Mouse (Mus musculus): ENCODE data around the gene Syngr1. TPM values are rescaled to one million over a fixed set of nuclear protein-coding genes. Genes with fewer than 3 reads are reported as not detected.
A peak's percentile ranks its signal among the peaks of the same experiment; 100 is the strongest.

The Syngr1 gene
- polyA plus RNA-seq, 1 experiment from 2014 or later, result 16.0 TPM

- Histone ChIP-seq H3K27me3 (replicated peaks; ENCODE audit: control insufficient read depth, insufficient read depth, low read length) (no peaks in the 10 kb centered on the region), H3K4me2 (ENCODE audit: low read depth, low read length) (no peak overlapping the region), H3K36me3 (ENCODE audit: control insufficient read depth, insufficient read depth, low read length) (peaks cover 7% of the 10 kb centered on the region), H3K4me1 (ENCODE audit: control insufficient read depth, insufficient read depth, low read length) (peaks cover 6% of the 10 kb centered on the region), H3K9ac (ENCODE audit: low read depth, low read length) (no peak overlapping the region), H3K9me3 (ENCODE audit: control insufficient read depth, low read length) (no peaks in the 10 kb centered on the region), H3K27ac (ENCODE audit: low read length) (no peak overlapping the region), H3K4me3 (ENCODE audit: low read length) (no peak overlapping the region)
- WGBS, result 90% methylated on average over 10 of the region's 10 CpGs
- no peak for ATAC-seq
These were observed 61.5 kb downstream of the Syngr1 start for GRCm38 (mm10) chr15:80152663-80153062.

- WGBS, result 84% methylated on average over 11 of the region's 11 CpGs
- no peak overlapping the region for H3K27ac ChIP-seq (ENCODE audit: low read length)
- peaks cover 9% of the 10 kb centered on the region for H3K36me3 ChIP-seq (ENCODE audit: control insufficient read depth, insufficient read depth, low read length)
- H3K4me2 ChIP-seq (ENCODE audit: low read depth, low read length), result no peak overlapping the region
- H3K9me3 ChIP-seq (ENCODE audit: control insufficient read depth, low read length), result no peaks in the 10 kb centered on the region
- no peak for ATAC-seq
- no peak overlapping the region for H3K9ac ChIP-seq (ENCODE audit: low read depth, low read length)
- no peak overlapping the region for H3K4me3 ChIP-seq (ENCODE audit: low read length)
- H3K4me1 ChIP-seq (ENCODE audit: control insufficient read depth, insufficient read depth, low read length), result peaks cover 16% of the 10 kb centered on the region
- no peaks in the 10 kb centered on the region for H3K27me3 ChIP-seq (replicated peaks; ENCODE audit: control insufficient read depth, insufficient read depth, low read length)
These were observed 62.6 kb downstream of the Syngr1 start for GRCm38 (mm10) chr15:80153757-80154156.

- no peak overlapping the region for H3K9ac ChIP-seq (ENCODE audit: low read depth, low read length)
- H3K4me2 ChIP-seq (ENCODE audit: low read depth, low read length), result no peak overlapping the region
- no peaks in the 10 kb centered on the region for H3K9me3 ChIP-seq (ENCODE audit: control insufficient read depth, low read length)
- ATAC-seq, result no peak
- peaks cover 33% of the 10 kb centered on the region for H3K4me1 ChIP-seq (ENCODE audit: control insufficient read depth, insufficient read depth, low read length)
- H3K27ac ChIP-seq (ENCODE audit: low read length), result no peak overlapping the region
- peaks cover 15% of the 10 kb centered on the region for H3K36me3 ChIP-seq (ENCODE audit: control insufficient read depth, insufficient read depth, low read length)
- WGBS, result 94% methylated on average over 8 of the region's 8 CpGs
- H3K4me3 ChIP-seq (ENCODE audit: low read length), result no peak overlapping the region
- no peaks in the 10 kb centered on the region for H3K27me3 ChIP-seq (replicated peaks; ENCODE audit: control insufficient read depth, insufficient read depth, low read length)
These were observed 64.6 kb downstream of the Syngr1 start for GRCm38 (mm10) chr15:80155707-80156106.

- WGBS, result 80% methylated on average over 22 of the region's 22 CpGs
- Histone ChIP-seq H3K4me3 (ENCODE audit: low read length) (no peak overlapping the region), H3K4me2 (ENCODE audit: low read depth, low read length) (no peak overlapping the region), H3K9me3 (ENCODE audit: control insufficient read depth, low read length) (no peaks in the 10 kb centered on the region), H3K36me3 (ENCODE audit: control insufficient read depth, insufficient read depth, low read length) (peaks cover 22% of the 10 kb centered on the region), H3K27ac (ENCODE audit: low read length) (peak overlapping the region; percentile 89), H3K9ac (ENCODE audit: low read depth, low read length) (no peak overlapping the region; the same call in 1 of the 2 replicates), H3K27me3 (replicated peaks; ENCODE audit: control insufficient read depth, insufficient read depth, low read length) (no peaks in the 10 kb centered on the region), H3K4me1 (ENCODE audit: control insufficient read depth, insufficient read depth, low read length) (peaks cover 40% of the 10 kb centered on the region)
- no peak for ATAC-seq
These were observed 66.2 kb downstream of the Syngr1 start for GRCm38 (mm10) chr15:80157197-80157943.

GRCm38 (mm10) chr15:80158001-80158706, 67.0 kb downstream of the Syngr1 start:
- no peak for ATAC-seq
- Histone ChIP-seq H3K4me2 (ENCODE audit: low read depth, low read length) (no peak overlapping the region), H3K4me1 (ENCODE audit: control insufficient read depth, insufficient read depth, low read length) (peaks cover 40% of the 10 kb centered on the region), H3K27me3 (replicated peaks; ENCODE audit: control insufficient read depth, insufficient read depth, low read length) (no peaks in the 10 kb centered on the region), H3K9ac (ENCODE audit: low read depth, low read length) (peak overlapping the region; percentile 15; the same call in 1 of the 2 replicates), H3K4me3 (ENCODE audit: low read length) (no peak overlapping the region), H3K9me3 (ENCODE audit: control insufficient read depth, low read length) (no peaks in the 10 kb centered on the region), H3K36me3 (ENCODE audit: control insufficient read depth, insufficient read depth, low read length) (peaks cover 22% of the 10 kb centered on the region), H3K27ac (ENCODE audit: low read length) (peak overlapping the region; percentile 89)
- WGBS, result 61% methylated on average over 5 of the region's 5 CpGs

GRCm38 (mm10) chr15:80158707-80159090, 67.6 kb downstream of the Syngr1 start:
- Histone ChIP-seq H3K27ac (ENCODE audit: low read length) (peak overlapping the region; percentile 89), H3K36me3 (ENCODE audit: control insufficient read depth, insufficient read depth, low read length) (peaks cover 22% of the 10 kb centered on the region), H3K27me3 (replicated peaks; ENCODE audit: control insufficient read depth, insufficient read depth, low read length) (no peaks in the 10 kb centered on the region), H3K4me2 (ENCODE audit: low read depth, low read length) (no peak overlapping the region), H3K9ac (ENCODE audit: low read depth, low read length) (peak overlapping the region; percentile 40), H3K9me3 (ENCODE audit: control insufficient read depth, low read length) (no peaks in the 10 kb centered on the region), H3K4me1 (ENCODE audit: control insufficient read depth, insufficient read depth, low read length) (peaks cover 40% of the 10 kb centered on the region), H3K4me3 (ENCODE audit: low read length) (no peak overlapping the region)
- peak; percentile 3; the same call in 1 of the 2 replicates for ATAC-seq
- 41% methylated on average over 4 of the region's 4 CpGs for WGBS

- Histone ChIP-seq H3K27me3 (replicated peaks; ENCODE audit: control insufficient read depth, insufficient read depth, low read length) (no peaks in the 10 kb centered on the region), H3K36me3 (ENCODE audit: control insufficient read depth, insufficient read depth, low read length) (peaks cover 18% of the 10 kb centered on the region), H3K4me2 (ENCODE audit: low read depth, low read length) (no peak overlapping the region), H3K4me1 (ENCODE audit: control insufficient read depth, insufficient read depth, low read length) (peaks cover 40% of the 10 kb centered on the region), H3K9ac (ENCODE audit: low read depth, low read length) (peak overlapping the region; percentile 50), H3K4me3 (ENCODE audit: low read length) (no peak overlapping the region), H3K9me3 (ENCODE audit: control insufficient read depth, low read length) (no peaks in the 10 kb centered on the region), H3K27ac (ENCODE audit: low read length) (peak overlapping the region; percentile 89)
- 34% methylated on average over 8 of the region's 8 CpGs for WGBS
- ATAC-seq, result peak; percentile 93
These were observed 68.3 kb downstream of the Syngr1 start for GRCm38 (mm10) chr15:80159286-80159901.

GRCm38 (mm10) chr15:80160223-80160622, 69.1 kb downstream of the Syngr1 start:
- Histone ChIP-seq H3K36me3 (ENCODE audit: control insufficient read depth, insufficient read depth, low read length) (peaks cover 18% of the 10 kb centered on the region), H3K9me3 (ENCODE audit: control insufficient read depth, low read length) (no peaks in the 10 kb centered on the region), H3K27ac (ENCODE audit: low read length) (peak overlapping the region; percentile 88), H3K4me1 (ENCODE audit: control insufficient read depth, insufficient read depth, low read length) (peaks cover 40% of the 10 kb centered on the region), H3K4me2 (ENCODE audit: low read depth, low read length) (no peak overlapping the region), H3K9ac (ENCODE audit: low read depth, low read length) (peak overlapping the region; percentile 50), H3K4me3 (ENCODE audit: low read length) (no peak overlapping the region), H3K27me3 (replicated peaks; ENCODE audit: control insufficient read depth, insufficient read depth, low read length) (no peaks in the 10 kb centered on the region)
- 84% methylated on average over 13 of the region's 13 CpGs for WGBS
- no peak for ATAC-seq

- H3K9me3 ChIP-seq (ENCODE audit: control insufficient read depth, low read length), result no peaks in the 10 kb centered on the region
- H3K4me1 ChIP-seq (ENCODE audit: control insufficient read depth, insufficient read depth, low read length), result peaks cover 40% of the 10 kb centered on the region
- 90% methylated on average over 4 of the region's 4 CpGs for WGBS
- no peaks in the 10 kb centered on the region for H3K27me3 ChIP-seq (replicated peaks; ENCODE audit: control insufficient read depth, insufficient read depth, low read length)
- peaks cover 16% of the 10 kb centered on the region for H3K36me3 ChIP-seq (ENCODE audit: control insufficient read depth, insufficient read depth, low read length)
- H3K9ac ChIP-seq (ENCODE audit: low read depth, low read length), result peak overlapping the region; percentile 50
- no peak overlapping the region for H3K4me3 ChIP-seq (ENCODE audit: low read length)
- peak overlapping the region; percentile 88 for H3K27ac ChIP-seq (ENCODE audit: low read length)
- no peak overlapping the region for H3K4me2 ChIP-seq (ENCODE audit: low read depth, low read length)
- ATAC-seq, result no peak
These were observed 69.6 kb downstream of the Syngr1 start for GRCm38 (mm10) chr15:80160726-80161125.
